Mouse (Mus musculus) stomach, embryonic 15.5 days (tissue): ENCODE data around the gene Hmgb4. TPM values are rescaled to one million over a fixed set of nuclear protein-coding genes. Genes with fewer than 3 reads are reported as not detected.

Source experiments
- ATAC-seq: fragments of 200-750 bp; cut with Nextera tagmentation; 2 replicates; pipeline ENCODE4 v1.8.0; 2017; ENCODE audit warnings: low read depth, moderate number of reproducible peaks, moderate TSS enrichment; ENCODE audit not compliant: insufficient read depth, low FRiP score
- H3K27ac ChIP-seq: fragments of 300-500 bp; sonication (generic); 2 replicates; pipeline ENCODE4 v1.5.1; 2015; ENCODE audit warnings: mild to moderate bottlenecking, inconsistent platforms
- H3K27me3 ChIP-seq: fragments of 300-500 bp; sonication (generic); replicated peaks from 2 replicates; pipeline ENCODE4 v1.6.1; 2015; ENCODE audit warnings: inconsistent platforms
- H3K36me3 ChIP-seq: fragments of 300-500 bp; sonication (generic); 2 replicates; pipeline ENCODE4 v1.6.1; 2015; ENCODE audit warnings: inconsistent platforms
- H3K4me1 ChIP-seq: fragments of 300-500 bp; sonication (generic); 2 replicates; pipeline ENCODE4 v1.6.1; 2015; ENCODE audit warnings: inconsistent platforms
- H3K4me2 ChIP-seq: fragments of 300-500 bp; sonication (generic); 2 replicates; pipeline ENCODE4 v1.6.1; 2015; ENCODE audit warnings: mild to moderate bottlenecking, inconsistent platforms
- H3K4me3 ChIP-seq: fragments of 300-500 bp; sonication (generic); replicated peaks from 2 replicates; pipeline ENCODE4 v1.5.1; 2015; ENCODE audit warnings: inconsistent platforms
- H3K9ac ChIP-seq: fragments of 300-500 bp; sonication (generic); 2 replicates; pipeline ENCODE4 v1.6.1; 2015; ENCODE audit warnings: inconsistent platforms
- H3K9me3 ChIP-seq: fragments of 300-500 bp; sonication (generic); 2 replicates; pipeline ENCODE4 v1.6.1; 2016; ENCODE audit warnings: inconsistent platforms
- WGBS: fragments of 180-500 bp; shearing (Covaris S2); methylation state at CpG from one replicate; pipeline ENCODE4 v1.1.7; 2015; 5-methylcytosine and 5-hydroxymethylcytosine counted together
- polyA plus RNA-seq: library from polyadenylated mRNA; unstranded; fragments of >200 nt; fragmentation: Nextera tagmentation; extraction: Ambion mirVana; gene quantifications from 2 replicates; pipeline ENCODE4 v1.2.1, GENCODE M21; 2015

The Hmgb4 gene
- polyA plus RNA-seq, 1 experiment from 2014 or later = not detected

GRCm38 (mm10) chr4:128217991-128218595 lies 42.7 kb downstream of the Hmgb4 start:
- no peak overlapping the region for H3K4me2 ChIP-seq
- no peaks in the 10 kb centered on the region for H3K4me1 ChIP-seq
- H3K4me3 ChIP-seq = no peak overlapping the region
- no peaks in the 10 kb centered on the region for H3K36me3 ChIP-seq
- H3K9ac ChIP-seq = no peak overlapping the region
- no peaks in the 10 kb centered on the region for H3K9me3 ChIP-seq
- WGBS = 70% methylated on average over 13 of the region's 13 CpGs
- H3K27me3 ChIP-seq = 0 out of 2 replicates have a peak, but pooled peaks cover 5% of the 10 kb centered on the region
- no peak overlapping the region for H3K27ac ChIP-seq
- no peak for ATAC-seq
